Mouse (Mus musculus) CD4-positive, CD25-positive, alpha-beta regulatory T cell, adult 4 months (primary cell): ENCODE measurements around the gene Anxa8. TPM values are rescaled to one million over a fixed set of nuclear protein-coding genes. Genes with fewer than 3 reads are reported as not detected.

Experiments
- ATAC-seq: one replicate; pipeline ENCODE4 v1.8.0; 2017
- polyA plus RNA-seq, 2 experiments: library from polyadenylated mRNA; unstranded; fragments of 100-300 nt; shearing (Covaris generic); gene quantifications; one replicate each; pipeline ENCODE4 v1.2.1; 2017

Anxa8 gene
- polyA plus RNA-seq, 2 experiments from 2014 or later, result not detected

- no peak for ATAC-seq
Measured at GRCm38 (mm10) chr14:34120016-34120910, 34.5 kb downstream of the Anxa8 start.

GRCm38 (mm10) chr14:34120923-34121351 is 35.2 kb downstream of the Anxa8 start:
- ATAC-seq, result no peak

GRCm38 (mm10) chr14:34121691-34122090 is 35.9 kb downstream of the Anxa8 start:
- ATAC-seq, result no peak

DNA sequence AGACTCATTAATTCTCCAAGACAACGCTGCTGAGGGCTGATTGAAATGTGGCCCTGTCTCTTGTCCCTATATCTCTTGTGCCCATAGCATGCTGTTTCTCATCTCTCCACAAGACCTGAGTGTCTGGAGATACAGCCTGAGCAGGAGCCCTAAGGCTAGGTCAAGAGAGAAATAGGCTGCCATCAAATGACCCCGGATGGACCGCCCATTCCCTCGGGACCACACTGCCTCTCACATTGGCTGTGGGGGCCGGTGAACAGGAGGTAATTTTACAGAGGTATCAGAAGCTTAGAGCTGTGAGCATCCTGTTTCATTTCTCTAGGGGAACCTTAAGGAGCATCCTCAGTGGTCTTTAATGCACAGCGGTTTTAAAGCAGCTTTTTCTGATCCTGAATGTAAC is 45.4 kb downstream of the Anxa8 start:
- ATAC-seq, result no peak

- no peak for ATAC-seq
Measured at GRCm38 (mm10) chr14:34135391-34135790, 49.6 kb downstream of the Anxa8 start.

DNA sequence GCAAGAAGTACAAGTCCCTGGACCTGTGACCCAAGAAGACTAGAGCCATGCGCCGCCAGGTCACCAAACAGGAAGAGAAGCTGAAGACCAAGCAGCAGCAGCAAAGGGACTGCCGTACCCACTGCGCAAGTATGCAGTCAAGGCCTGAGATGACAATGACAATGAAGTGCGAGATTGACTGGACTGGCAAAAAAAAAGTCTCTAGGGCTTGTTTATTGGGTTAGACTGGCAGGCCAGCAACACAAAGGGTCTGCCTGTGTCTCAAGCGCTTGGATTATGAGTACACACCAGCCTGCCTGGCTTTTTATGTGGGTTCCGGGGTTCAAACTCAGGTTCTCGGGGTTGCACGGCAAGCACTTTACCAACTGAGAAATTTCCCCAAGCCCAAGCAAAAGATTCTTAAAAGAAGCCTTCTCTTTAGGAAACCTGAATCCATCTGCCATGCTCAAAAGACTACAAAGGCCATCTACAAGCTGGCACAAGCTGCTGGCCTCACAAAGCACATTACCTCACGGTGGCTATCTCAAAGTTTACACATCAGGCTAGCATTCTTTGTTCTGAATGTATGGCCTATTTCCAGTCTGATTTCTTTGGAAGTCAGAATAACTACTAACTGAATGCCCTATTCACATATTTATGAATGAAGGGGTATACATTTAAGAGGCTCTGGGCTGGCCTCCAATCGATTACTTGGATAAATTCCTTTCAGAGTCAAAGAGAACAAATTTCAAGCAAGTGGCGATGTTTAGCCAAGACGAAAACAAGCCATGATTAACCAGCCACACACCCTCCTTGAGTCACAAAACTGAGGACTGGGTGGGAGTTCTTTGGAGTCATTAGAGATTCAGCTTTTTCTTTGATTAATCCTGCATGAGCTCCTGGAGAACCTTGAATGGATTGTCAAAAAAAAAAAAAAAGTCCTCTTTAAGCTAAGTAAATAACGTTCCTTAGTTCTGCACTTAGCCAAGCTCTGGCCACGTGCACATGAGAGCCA is 54.2 kb downstream of the Anxa8 start:
- no peak for ATAC-seq

DNA sequence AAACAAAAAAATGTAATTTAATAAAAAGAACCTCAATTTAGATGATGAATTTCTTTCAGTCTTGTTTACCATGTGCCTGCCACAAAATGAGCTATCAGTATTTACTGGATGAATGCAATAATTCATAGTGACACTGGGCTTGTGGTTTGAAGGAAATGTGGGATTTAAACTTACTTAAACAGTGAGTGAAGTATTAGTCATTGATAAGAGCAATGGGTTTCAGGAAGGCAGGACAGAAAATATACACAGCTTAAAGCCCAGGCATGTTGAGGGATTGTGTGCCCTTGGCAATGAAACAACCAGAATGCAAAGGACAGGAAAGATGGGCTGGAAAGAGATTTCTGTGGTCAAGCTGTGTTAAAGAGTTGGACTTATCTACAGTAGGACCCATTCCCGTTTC is 56.5 kb downstream of the Anxa8 start:
- no peak for ATAC-seq

- ATAC-seq, result no peak
Measured at GRCm38 (mm10) chr14:34142915-34143314, 57.1 kb downstream of the Anxa8 start.

Other genes with a start within 250 kb of the Anxa8 start
- not detected for gene Gdf10, start 162.4 kb upstream of the Anxa8 start, polyA plus RNA-seq
- not detected for gene Gdf2, start 144.9 kb upstream of the Anxa8 start, polyA plus RNA-seq
- not detected for gene Rbp3, start 132.0 kb upstream of the Anxa8 start, polyA plus RNA-seq
- gene Zfp488, start 107.2 kb upstream of the Anxa8 start, polyA plus RNA-seq, result not detected
- not detected for gene Gm30083, start 70.8 kb upstream of the Anxa8 start, polyA plus RNA-seq
- not detected for gene Gm5460, start 69.2 kb upstream of the Anxa8 start, polyA plus RNA-seq
- not detected for gene Antxrl, start 33.3 kb upstream of the Anxa8 start, polyA plus RNA-seq
- gene A630023A22Rik, start 16.8 kb downstream of the Anxa8 start, polyA plus RNA-seq, result not detected
- not detected for gene Npy4r, start 66.5 kb downstream of the Anxa8 start, polyA plus RNA-seq
- under 1 TPM in 1 of 2 experiments, not detected in 1; 0.05 TPM for gene Gprin2, start 115.7 kb downstream of the Anxa8 start, polyA plus RNA-seq
- gene Syt15, start 133.6 kb downstream of the Anxa8 start, polyA plus RNA-seq, result under 1 TPM; 0.23 to 0.27 TPM
- 10 to 100 TPM in 1 of 2 experiments, 1 to 10 TPM in 1; 8.8 to 12.1 TPM for gene Shld2, start 224.5 kb downstream of the Anxa8 start, polyA plus RNA-seq
- gene Glud1, start 224.7 kb downstream of the Anxa8 start, polyA plus RNA-seq, result 10 to 100 TPM; 22.9 to 42.0 TPM